Mouse (Mus musculus): ENCODE data around the gene Lfng. TPM values are rescaled to one million over a fixed set of nuclear protein-coding genes. Genes with fewer than 3 reads are reported as not detected.

Lfng gene
- polyA plus RNA-seq, 1 experiment from 2014 or later, result 16.9 TPM

DNA sequence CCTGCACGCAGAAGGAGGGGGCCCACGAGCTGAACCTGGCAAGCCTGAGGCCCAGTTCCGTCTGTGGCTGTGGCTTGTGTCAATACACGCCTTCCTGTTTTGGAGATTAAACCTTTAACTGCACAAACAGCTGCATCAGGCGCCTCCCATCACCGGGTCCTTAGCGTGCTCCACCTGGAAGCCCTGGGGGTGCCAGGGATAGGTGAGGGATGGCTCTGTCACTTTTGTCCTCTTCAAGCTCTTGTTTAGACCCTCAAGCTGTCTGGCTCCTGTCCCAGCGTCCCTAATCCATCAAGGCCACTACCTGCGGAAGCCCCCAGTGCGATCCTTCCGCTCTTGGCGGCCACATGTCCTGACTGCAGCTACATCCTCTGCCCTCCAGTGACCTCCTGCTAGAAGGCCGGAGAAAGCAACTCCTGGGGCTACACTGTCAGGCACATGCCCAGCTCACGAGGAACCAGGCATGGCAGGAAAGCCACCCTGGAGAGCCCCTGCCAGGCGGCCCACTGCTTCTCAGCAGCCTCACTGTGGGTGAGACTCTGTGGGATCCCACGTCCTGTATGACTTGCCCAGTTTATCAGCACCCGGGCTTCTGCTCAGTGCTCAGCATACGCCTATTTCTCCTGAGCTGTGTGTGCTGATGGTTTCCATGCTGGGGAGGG is 10.1 kb upstream of the Lfng start:
- H3K9ac ChIP-seq, result no peak overlapping the region

DNA sequence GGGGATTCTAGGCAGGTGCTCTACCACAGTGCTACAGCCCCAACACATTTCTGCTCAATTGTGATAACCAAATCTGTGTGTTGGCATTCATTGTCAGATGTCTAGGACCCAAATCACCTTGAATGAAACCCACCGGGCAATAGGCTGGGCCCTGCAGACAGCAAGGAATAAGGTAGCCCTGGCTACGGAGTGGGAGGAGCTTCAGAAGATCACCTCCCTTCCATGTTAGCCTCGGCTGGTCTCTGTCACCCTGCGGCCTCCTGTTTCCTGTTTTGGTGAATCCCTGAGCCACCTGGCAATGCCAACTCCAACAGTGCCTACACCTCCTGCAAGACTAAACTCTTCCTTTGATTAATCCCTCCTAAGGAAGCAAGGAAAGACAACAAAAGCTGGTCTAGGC is 9.3 kb upstream of the Lfng start:
- Histone ChIP-seq H3K4me1 (peaks cover 18% of the 10 kb centered on the region), H3K4me2 (no peak overlapping the region), H3K4me3 (no peak overlapping the region), H3K9me3 (no peaks in the 10 kb centered on the region), H3K9ac (no peak overlapping the region), H3K27ac (no peak overlapping the region), H3K27me3 (no peaks in the 10 kb centered on the region), H3K36me3 (no peaks in the 10 kb centered on the region)
- no peak for ATAC-seq (ENCODE audit: insufficient number of reproducible peaks, low FRiP score, low TSS enrichment, low read depth)
- 72% methylated on average over 4 of the region's 4 CpGs for WGBS

More for the DNA sequence above, 10.1 kb upstream of the Lfng start:
- Histone ChIP-seq H3K4me3 (no peak overlapping the region), H3K4me1 (peaks cover 15% of the 10 kb centered on the region), H3K9me3 (no peaks in the 10 kb centered on the region), H3K27me3 (no peaks in the 10 kb centered on the region), H3K36me3 (no peaks in the 10 kb centered on the region), H3K4me2 (no peak overlapping the region), H3K27ac (peak overlapping the region; percentile 51)
- 49% methylated on average over 18 of the region's 18 CpGs for WGBS
- ATAC-seq (ENCODE audit: insufficient number of reproducible peaks, low FRiP score, low TSS enrichment, low read depth), result no peak

DNA sequence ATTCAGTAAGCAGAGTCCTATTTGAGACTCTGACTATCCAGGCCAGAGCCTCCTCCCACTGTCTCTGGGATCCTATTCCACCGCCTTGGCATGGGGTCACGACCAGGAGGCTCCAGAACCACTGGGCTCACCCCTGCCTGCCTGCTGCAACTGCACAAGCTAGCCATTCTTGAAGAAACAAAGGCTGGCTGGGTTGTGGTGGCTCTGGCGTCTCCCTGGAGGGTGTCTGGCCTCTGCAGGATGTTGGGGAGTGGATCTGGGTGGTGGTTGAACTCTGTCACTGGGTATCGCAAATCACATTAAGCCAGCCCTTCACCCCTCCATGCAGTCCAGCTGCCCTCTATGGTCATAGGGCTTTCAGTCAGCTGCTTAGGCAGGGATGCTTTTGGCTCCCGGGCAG is 7.2 kb upstream of the Lfng start:
- Histone ChIP-seq H3K4me2 (no peak overlapping the region), H3K27me3 (peaks cover 4% of the 10 kb centered on the region), H3K9ac (no peak overlapping the region), H3K4me1 (peaks cover 18% of the 10 kb centered on the region), H3K27ac (no peak overlapping the region), H3K36me3 (no peaks in the 10 kb centered on the region), H3K9me3 (no peaks in the 10 kb centered on the region), H3K4me3 (no peak overlapping the region)
- ATAC-seq (ENCODE audit: insufficient number of reproducible peaks, low FRiP score, low TSS enrichment, low read depth), result no peak
- WGBS, result 47% methylated on average over 5 of the region's 5 CpGs

DNA sequence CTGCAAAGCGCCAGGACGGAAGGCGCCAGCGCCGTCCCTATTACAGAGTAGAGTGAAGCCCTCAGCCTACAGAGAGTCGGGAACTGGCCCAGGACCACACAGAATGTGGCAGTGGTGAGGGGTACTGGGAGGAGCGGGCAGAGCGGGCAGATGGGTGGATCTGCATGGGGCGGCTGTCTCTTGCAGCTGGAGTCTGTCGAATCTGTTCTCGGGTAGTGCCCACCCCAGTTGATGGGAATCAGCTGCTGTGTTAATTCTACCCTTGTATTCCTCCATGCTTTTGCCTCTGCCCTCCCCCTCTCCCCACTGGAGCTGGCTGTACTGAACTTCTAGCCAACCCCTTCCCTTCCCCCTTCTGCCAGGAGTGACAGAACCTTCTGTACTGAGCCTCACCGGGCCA is 5.4 kb upstream of the Lfng start:
- no peak overlapping the region for H3K9ac ChIP-seq
- H3K36me3 ChIP-seq, result no peaks in the 10 kb centered on the region
- no peak overlapping the region for H3K4me2 ChIP-seq
- 67% methylated on average over 12 of the region's 12 CpGs for WGBS
- H3K9me3 ChIP-seq, result no peaks in the 10 kb centered on the region
- no peak overlapping the region for H3K4me3 ChIP-seq
- H3K4me1 ChIP-seq, result peaks cover 28% of the 10 kb centered on the region
- H3K27ac ChIP-seq, result no peak overlapping the region
- H3K27me3 ChIP-seq, result peaks cover 22% of the 10 kb centered on the region
- peak; percentile 36; the same call in 1 of the 2 replicates for ATAC-seq (ENCODE audit: insufficient number of reproducible peaks, low FRiP score, low TSS enrichment, low read depth)

DNA sequence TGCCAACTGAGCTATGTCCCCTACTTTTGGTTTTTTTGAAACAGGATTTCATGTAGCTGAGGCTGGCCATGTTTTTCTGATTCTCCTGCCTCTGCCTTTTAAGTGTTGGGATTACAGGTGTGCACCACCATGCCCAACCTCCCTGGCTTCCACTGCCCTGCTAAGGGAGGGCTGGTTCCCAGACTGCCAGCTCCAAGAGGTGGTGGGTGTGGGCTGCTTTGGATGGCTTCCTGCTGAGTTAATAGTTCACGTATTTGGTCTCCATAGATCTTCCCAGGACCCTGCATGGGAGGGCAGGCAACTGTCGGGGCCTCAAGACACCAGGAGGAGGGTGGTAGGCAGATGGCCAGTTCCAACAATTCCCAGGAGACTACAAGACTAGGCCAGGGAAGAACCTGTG is 4.6 kb upstream of the Lfng start:
- Histone ChIP-seq H3K27me3 (peaks cover 31% of the 10 kb centered on the region), H3K4me2 (no peak overlapping the region), H3K4me3 (no peak overlapping the region), H3K27ac (no peak overlapping the region), H3K36me3 (no peaks in the 10 kb centered on the region), H3K4me1 (peaks cover 30% of the 10 kb centered on the region), H3K9ac (no peak overlapping the region), H3K9me3 (no peaks in the 10 kb centered on the region)
- ATAC-seq (ENCODE audit: insufficient number of reproducible peaks, low FRiP score, low TSS enrichment, low read depth), result no peak
- WGBS, result 55% methylated on average over 2 of the region's 2 CpGs

DNA sequence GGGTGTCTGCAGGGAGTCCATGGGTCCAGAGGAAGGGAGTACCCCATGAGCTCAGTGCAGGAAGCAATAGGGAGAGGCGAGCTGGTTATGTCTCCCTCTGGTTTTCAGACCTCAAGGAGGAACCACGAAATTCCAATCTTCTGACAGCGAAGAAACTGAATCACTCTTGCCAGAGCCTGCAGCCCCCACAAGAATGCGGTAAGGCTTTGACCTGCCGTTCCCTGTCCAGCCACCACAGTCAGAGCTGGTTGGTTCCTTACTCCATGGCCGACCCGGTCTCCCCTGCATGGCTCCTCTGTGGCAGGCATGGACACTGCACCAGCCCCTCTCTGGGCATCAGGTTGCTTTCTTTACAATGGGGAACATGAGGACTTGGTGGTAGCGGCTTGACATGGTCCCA is 2.7 kb upstream of the Lfng start:
- no peak overlapping the region for H3K27ac ChIP-seq
- H3K4me2 ChIP-seq, result no peak overlapping the region
- H3K9me3 ChIP-seq, result no peaks in the 10 kb centered on the region
- H3K4me1 ChIP-seq, result peaks cover 47% of the 10 kb centered on the region
- no peaks in the 10 kb centered on the region for H3K36me3 ChIP-seq
- H3K9ac ChIP-seq, result no peak overlapping the region
- H3K27me3 ChIP-seq, result peaks cover 46% of the 10 kb centered on the region
- WGBS, result 44% methylated on average over 8 of the region's 8 CpGs
- H3K4me3 ChIP-seq, result no peak overlapping the region
- no peak for ATAC-seq (ENCODE audit: insufficient number of reproducible peaks, low FRiP score, low TSS enrichment, low read depth)

DNA sequence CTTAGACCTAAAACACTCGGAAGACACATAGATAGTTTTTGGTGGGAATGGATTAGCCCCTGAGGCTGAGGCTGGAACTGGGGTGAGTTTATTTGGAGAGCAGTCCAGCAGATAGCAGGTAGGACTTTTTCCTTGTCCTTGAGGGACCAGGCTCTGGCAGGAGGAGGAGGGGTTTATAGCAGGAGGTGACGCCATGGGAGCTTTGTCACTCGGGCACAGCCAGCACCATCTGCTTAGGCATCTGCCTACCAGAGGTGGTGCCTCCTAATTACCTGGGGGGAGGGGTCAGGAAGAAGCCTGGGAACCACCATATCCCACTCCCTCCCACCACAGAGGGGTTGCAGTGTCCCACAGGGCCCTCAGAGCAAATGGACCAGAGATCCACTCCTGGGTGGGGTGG is 1.9 kb upstream of the Lfng start:
- WGBS, result 16% methylated on average over 3 of the region's 3 CpGs
- H3K9me3 ChIP-seq, result no peaks in the 10 kb centered on the region
- no peak overlapping the region for H3K9ac ChIP-seq
- H3K27me3 ChIP-seq, result peaks cover 51% of the 10 kb centered on the region
- no peak overlapping the region for H3K27ac ChIP-seq
- peaks cover 55% of the 10 kb centered on the region for H3K4me1 ChIP-seq
- H3K4me3 ChIP-seq, result no peak overlapping the region
- no peaks in the 10 kb centered on the region for H3K36me3 ChIP-seq
- no peak overlapping the region for H3K4me2 ChIP-seq
- no peak for ATAC-seq (ENCODE audit: insufficient number of reproducible peaks, low FRiP score, low TSS enrichment, low read depth)

DNA sequence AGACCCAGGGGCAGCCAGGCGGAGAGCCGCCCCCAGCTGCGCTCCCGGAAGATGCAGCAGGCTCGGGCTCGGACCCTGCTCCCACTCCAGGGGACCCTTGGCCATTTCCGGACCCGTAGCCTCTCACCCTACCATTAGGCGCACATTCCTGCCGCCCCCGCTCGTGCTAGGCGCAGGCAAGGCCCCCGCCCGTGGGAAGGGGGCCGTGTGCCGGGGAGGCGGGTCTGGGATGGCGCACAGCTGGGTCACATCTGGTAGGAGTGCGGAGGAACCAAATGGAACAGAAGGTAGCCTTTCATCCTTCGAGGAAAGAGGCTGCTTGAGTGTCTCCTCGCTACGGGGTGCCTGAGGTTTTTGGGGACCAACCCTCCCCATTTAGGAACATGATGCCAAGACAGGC is 734 bp upstream of the Lfng start:
- H3K4me3 ChIP-seq, result peak overlapping the region; percentile 57

DNA sequence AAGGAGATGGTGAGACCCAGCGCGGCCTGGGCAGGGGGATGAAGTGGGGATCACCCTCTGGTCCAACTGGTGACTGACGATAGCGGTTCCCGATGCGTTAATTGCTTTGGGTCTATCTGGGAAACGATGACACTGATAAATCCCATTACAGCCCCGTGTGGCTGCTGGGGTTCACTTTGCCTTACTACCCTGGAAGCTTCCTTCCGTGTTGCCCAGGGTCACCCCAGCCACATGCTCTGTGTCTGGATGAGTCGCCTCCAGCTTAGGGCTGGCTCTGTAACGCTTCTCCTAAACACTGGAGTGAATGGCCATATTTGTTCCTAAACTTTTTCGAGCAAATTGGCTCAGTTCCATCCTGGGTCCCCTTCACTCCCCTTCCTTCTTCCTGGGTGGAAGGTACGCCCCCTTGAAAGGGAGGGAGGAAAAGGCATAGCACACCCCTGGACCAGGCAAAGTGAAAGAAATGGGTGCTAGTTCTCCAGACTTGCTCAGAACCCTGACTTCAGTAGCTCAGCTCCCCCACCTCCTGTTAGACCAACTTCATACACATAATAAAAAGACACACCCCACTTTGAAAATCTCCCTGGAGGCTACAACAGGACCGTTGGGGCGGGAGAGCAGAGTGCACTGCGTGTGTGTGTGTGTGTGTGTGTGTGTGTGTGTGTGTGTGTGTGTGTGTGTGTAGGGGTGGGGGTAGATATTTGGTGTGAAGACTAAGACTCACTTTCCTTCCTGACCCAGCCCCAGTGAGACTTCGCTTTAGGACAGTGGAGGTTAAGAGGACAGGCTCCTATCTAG is 915 bp downstream of the Lfng start:
- Histone ChIP-seq H3K9me3 (no peaks in the 10 kb centered on the region), H3K27me3 (peaks cover 51% of the 10 kb centered on the region), H3K36me3 (peaks cover 9% of the 10 kb centered on the region), H3K9ac (peak overlapping the region; percentile 48), H3K4me3 (peak overlapping the region; percentile 57), H3K4me2 (peak overlapping the region; percentile 91), H3K4me1 (peaks cover 74% of the 10 kb centered on the region), H3K27ac (peak overlapping the region; percentile 86)
- WGBS, result 3% methylated on average over 17 of the region's 17 CpGs
- ATAC-seq (ENCODE audit: insufficient number of reproducible peaks, low FRiP score, low TSS enrichment, low read depth), result no peak

More for the DNA sequence above, 734 bp upstream of the Lfng start:
- Histone ChIP-seq H3K4me2 (peak overlapping the region; percentile 91), H3K27ac (peak overlapping the region; percentile 47; the same call in 1 of the 2 replicates), H3K36me3 (no peaks in the 10 kb centered on the region), H3K27me3 (peaks cover 51% of the 10 kb centered on the region), H3K4me1 (peaks cover 67% of the 10 kb centered on the region), H3K9ac (no peak overlapping the region), H3K9me3 (no peaks in the 10 kb centered on the region)
- WGBS, result 1% methylated on average over 23 of the region's 23 CpGs
- no peak for ATAC-seq (ENCODE audit: insufficient number of reproducible peaks, low FRiP score, low TSS enrichment, low read depth)

DNA sequence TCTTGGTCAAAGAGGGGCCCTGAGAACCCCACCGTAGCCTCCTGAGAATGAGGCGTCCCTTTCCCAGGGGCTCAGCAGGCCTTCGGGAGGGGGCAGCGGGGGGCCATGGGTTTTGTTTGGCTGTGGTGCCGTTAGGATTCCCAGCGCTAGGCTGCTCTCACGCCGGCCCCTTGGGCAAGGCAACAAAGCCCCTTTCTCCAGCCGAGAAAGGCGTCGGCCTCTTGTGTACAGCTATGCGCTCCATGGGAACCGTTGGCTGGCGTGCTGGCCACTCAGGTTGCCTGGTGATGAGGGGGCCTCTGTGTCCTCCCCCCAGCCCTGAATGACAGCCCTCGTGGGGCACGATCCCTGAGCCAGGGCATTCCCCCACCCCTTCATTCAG is 1.5 kb downstream of the Lfng start:
- no peak for ATAC-seq (ENCODE audit: insufficient number of reproducible peaks, low FRiP score, low TSS enrichment, low read depth)
- 2% methylated on average over 16 of the region's 16 CpGs for WGBS
- Histone ChIP-seq H3K4me3 (peak overlapping the region; percentile 57), H3K36me3 (peaks cover 15% of the 10 kb centered on the region), H3K27me3 (peaks cover 51% of the 10 kb centered on the region), H3K9ac (peak overlapping the region; percentile 29; the same call in 1 of the 2 replicates), H3K9me3 (no peaks in the 10 kb centered on the region), H3K27ac (peak overlapping the region; percentile 86), H3K4me2 (peak overlapping the region; percentile 91), H3K4me1 (peaks cover 74% of the 10 kb centered on the region)

DNA sequence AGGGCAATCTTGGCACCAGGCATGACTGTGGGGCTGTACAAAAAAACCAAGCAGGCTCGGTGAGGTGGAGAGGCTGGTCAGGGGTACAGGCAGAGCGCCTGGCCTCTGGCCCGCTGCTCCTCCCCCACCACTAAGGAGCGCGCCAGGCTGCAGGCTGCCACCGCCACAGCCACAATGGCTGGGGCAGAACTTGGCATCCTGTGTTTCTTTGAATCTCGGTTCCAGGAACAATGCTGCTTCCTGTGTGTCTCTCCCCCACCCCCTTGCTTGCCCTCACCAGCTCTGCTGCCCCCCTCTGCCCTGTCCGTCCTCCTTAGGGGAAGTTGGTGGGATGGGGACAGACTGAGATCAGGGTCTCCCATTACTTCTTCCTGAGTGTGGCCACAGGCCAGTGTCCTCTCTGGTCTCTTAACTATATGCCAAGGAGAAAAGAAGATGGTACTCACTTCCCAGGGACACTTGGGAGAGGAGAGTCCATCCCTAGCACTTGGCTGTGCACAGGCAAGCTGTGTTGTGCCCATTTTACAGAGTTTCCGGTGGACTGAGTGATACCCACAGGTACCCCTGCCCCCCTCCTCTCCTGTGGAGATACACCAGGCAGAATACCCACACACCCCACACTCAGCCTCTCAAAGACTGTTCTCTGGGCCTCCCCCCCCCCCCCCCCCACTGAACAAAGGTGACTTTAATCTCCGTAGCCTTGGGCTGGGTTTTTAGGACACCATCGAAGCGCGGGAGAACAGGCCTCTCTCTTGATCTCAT is 2.6 kb downstream of the Lfng start:
- WGBS, result 18% methylated on average over 13 of the region's 13 CpGs
- Histone ChIP-seq H3K4me1 (peaks cover 74% of the 10 kb centered on the region), H3K27me3 (peaks cover 48% of the 10 kb centered on the region)

More for the DNA sequence above, 2.6 kb downstream of the Lfng start:
- Histone ChIP-seq H3K4me3 (peak overlapping the region; percentile 57), H3K27ac (peak overlapping the region; percentile 86), H3K9ac (0 out of 2 replicates have a peak overlapping the region, but pooled peaks have one; percentile 24), H3K9me3 (no peaks in the 10 kb centered on the region), H3K36me3 (peaks cover 25% of the 10 kb centered on the region), H3K4me2 (peak overlapping the region; percentile 91)
- no peak for ATAC-seq (ENCODE audit: insufficient number of reproducible peaks, low FRiP score, low TSS enrichment, low read depth)
